Mouse (Mus musculus): ENCODE data around the gene Abat. TPM values are rescaled to one million over a fixed set of nuclear protein-coding genes. Genes with fewer than 3 reads are reported as not detected.
A peak's percentile ranks its signal among the peaks of the same experiment; 100 is the strongest.

Gene Abat
- total and polyA plus RNA-seq, 2 experiments = 150 to 168 TPM

DNA sequence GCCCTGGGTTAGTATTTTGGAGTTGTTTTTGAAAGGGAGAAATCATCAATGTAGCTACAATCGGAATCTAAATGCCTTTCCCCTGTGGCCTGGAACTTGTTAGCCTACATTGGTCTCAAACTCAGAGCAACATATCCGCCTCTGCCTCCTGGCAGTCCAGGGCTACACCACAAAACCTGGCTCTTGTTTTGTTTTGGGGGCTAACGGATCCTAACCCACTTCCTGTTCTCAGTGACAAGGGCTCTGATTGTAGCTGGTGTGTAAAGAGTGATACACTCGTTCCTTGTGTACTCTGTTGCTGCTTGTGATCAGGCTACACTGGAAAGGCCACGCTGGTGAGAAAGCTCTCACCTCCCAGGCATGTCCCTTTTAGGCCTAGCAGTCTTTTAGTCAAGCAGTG is 118.2 kb downstream of the Abat start:
- Histone ChIP-seq H3K27me3 (ENCODE audit: control insufficient read depth, insufficient read depth, low read length) (no peaks in the 10 kb centered on the region), H3K4me3 (ENCODE audit: insufficient read depth, low read depth, low read length) (no peak overlapping the region), H3K27ac (replicated peaks; ENCODE audit: insufficient read depth, low read depth, low read length) (no peak overlapping the region), H3K36me3 (ENCODE audit: control insufficient read depth, insufficient read depth, low read length) (no peaks in the 10 kb centered on the region; the same call in 1 of the 2 replicates), H3K79me2 (ENCODE audit: control insufficient read depth, insufficient read depth, low read length) (peaks cover 13% of the 10 kb centered on the region), H3K4me1 (ENCODE audit: control insufficient read depth, insufficient read depth, low read length) (peaks cover 4% of the 10 kb centered on the region; the same call in 1 of the 2 replicates), H3K9ac (ENCODE audit: low read depth, low read length) (no peak overlapping the region)
- TF ChIP-seq CTCF (IDR thresholded peaks at IDR 0.05; ENCODE audit: low read depth, low read length) (no peak), POLR2A (IDR thresholded peaks at IDR 0.05; ENCODE audit: extremely low read depth, insufficient read depth, low read length) (no peak)
- no peak for DNase-seq (ENCODE audit: extremely low read depth, low read depth, low spot score)
- 88% methylated on average over 5 of the region's 5 CpGs for WGBS

DNA sequence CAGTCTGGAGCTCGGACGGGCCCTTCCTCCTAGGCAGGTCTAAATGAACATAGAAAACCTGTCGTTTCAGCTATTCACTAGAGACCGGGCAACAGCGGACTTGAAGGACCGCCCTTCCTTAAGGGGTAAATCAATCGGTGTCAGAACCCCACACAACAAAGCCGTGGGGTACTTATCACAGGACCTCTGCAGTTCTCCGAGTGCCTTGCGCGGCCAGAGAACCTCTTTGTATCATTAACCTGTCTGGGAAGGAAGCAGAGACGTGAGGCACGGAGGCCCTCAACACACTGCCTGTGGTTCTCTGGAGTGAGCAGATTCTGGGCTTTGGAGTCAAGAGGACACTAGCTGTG is 123.6 kb downstream of the Abat start:
- Histone ChIP-seq H3K4me1 (ENCODE audit: control insufficient read depth, insufficient read depth, low read length) (peaks cover 11% of the 10 kb centered on the region), H3K27ac (replicated peaks; ENCODE audit: insufficient read depth, low read depth, low read length) (peak overlapping the region; percentile 87)
- TF ChIP-seq POLR2A (IDR thresholded peaks at IDR 0.05; ENCODE audit: extremely low read depth, insufficient read depth, low read length) (no peak), CTCF (IDR thresholded peaks at IDR 0.05; ENCODE audit: low read depth, low read length) (no peak)

DNA sequence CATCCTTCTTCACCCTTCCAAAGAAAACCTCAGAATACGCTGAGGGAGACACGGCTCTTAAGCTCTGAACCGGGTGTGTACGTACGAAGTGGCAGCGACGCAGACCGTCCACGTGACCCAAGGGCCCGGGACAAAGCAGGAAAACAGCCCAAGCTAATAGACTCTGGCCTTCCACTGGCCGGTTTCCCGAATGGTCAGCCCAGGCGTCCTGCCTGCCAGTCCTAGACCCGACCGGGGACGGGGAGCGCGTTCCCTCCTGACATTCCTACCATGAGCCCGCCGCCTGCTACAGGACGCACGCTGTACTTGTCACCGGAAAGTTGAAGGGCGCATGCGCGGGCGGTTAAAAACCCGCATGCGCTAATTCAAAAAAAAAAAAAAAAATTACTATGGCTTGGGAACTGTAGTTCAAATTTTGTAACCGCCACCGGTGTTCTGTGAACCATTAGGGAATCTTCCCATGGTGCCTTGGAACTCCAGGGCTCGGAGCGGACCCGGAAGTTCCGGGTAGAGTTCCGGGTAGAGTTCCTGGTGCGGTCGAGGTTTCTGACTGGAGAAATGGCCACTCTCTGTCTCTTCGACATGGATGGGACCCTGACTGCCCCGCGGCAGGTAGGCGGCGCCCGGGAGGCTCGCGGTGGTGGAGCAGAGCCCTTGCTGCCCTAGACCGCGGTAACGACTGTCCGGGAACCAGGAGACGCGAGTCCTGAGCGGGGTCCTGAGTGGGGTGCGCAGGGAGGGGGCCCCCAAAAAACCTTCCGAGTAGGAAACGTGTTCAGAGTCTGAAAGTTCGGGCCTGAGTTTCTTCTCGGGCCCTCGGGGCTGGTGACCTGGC is 124.2 kb downstream of the Abat start, which contains the start of the genes Pmm2 and Tmem186:
Gene Pmm2 (plus strand): TSS at position 458 of the 835 bp plus-strand sequence.
Gene Tmem186 (minus strand): TSS at position 496 of the 835 bp plus-strand sequence.
- TF ChIP-seq POLR2A (IDR thresholded peaks at IDR 0.05; ENCODE audit: extremely low read depth, insufficient read depth, low read length) (peak; percentile 44; the same call in 1 of the 2 replicates), CTCF (IDR thresholded peaks at IDR 0.05; ENCODE audit: low read depth, low read length) (no peak)
- peaks cover 11% of the 10 kb centered on the region for H3K4me1 ChIP-seq (ENCODE audit: control insufficient read depth, insufficient read depth, low read length)
- no peaks in the 10 kb centered on the region for H3K27me3 ChIP-seq (ENCODE audit: control insufficient read depth, insufficient read depth, low read length)
- peak within 1 kb of the TSS; percentile 95 for H3K9ac ChIP-seq (ENCODE audit: low read depth, low read length)
- peak within 1 kb of the TSS; percentile 93 for H3K4me3 ChIP-seq (ENCODE audit: insufficient read depth, low read depth, low read length)
- DNase-seq (ENCODE audit: extremely low read depth, low read depth, low spot score) = peak; percentile 92
- peak within 1 kb of the TSS; percentile 87 for H3K27ac ChIP-seq (replicated peaks; ENCODE audit: insufficient read depth, low read depth, low read length)
- H3K36me3 ChIP-seq (ENCODE audit: control insufficient read depth, insufficient read depth, low read length) = no peaks in the 10 kb centered on the region; the same call in none of the 2 replicates
- WGBS = under 1% methylated on average over 59 of the region's 59 CpGs
- H3K79me2 ChIP-seq (ENCODE audit: control insufficient read depth, insufficient read depth, low read length) = peaks cover 20% of the 10 kb centered on the region

More for the DNA sequence above, 123.6 kb downstream of the Abat start:
- no peaks in the 10 kb centered on the region; the same call in 1 of the 2 replicates for H3K36me3 ChIP-seq (ENCODE audit: control insufficient read depth, insufficient read depth, low read length)
- under 1% methylated on average over 13 of the region's 13 CpGs for WGBS
- peak overlapping the region; percentile 95 for H3K9ac ChIP-seq (ENCODE audit: low read depth, low read length)
- H3K4me3 ChIP-seq (ENCODE audit: insufficient read depth, low read depth, low read length) = peak overlapping the region; percentile 93
- no peak for DNase-seq (ENCODE audit: extremely low read depth, low read depth, low spot score)
- peaks cover 20% of the 10 kb centered on the region for H3K79me2 ChIP-seq (ENCODE audit: control insufficient read depth, insufficient read depth, low read length)
- no peaks in the 10 kb centered on the region for H3K27me3 ChIP-seq (ENCODE audit: control insufficient read depth, insufficient read depth, low read length)

DNA sequence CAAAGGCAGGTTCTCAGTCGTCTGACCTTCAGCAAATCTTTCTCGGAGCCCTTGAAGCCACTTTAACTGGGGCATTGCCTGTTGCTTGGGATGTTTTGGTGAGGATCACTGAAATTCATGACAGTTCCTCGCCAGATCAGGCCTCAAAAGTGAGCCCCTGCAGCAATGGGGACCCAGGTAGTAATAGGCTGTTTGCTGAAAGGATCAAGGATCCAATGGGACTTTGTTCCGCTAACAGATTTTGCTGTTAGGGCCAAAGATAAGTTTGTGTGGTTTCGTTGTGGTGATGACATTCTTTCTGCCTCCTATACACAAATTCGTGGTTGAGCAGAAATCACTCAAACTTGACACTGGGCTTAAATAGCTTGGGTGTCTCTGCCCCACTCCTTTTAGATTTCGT is 124.9 kb downstream of the Abat start:
- H3K79me2 ChIP-seq (ENCODE audit: control insufficient read depth, insufficient read depth, low read length) = peaks cover 20% of the 10 kb centered on the region
- WGBS = 10% methylated on average over 7 of the region's 7 CpGs
- peaks cover 11% of the 10 kb centered on the region for H3K4me1 ChIP-seq (ENCODE audit: control insufficient read depth, insufficient read depth, low read length)
- H3K27me3 ChIP-seq (ENCODE audit: control insufficient read depth, insufficient read depth, low read length) = no peaks in the 10 kb centered on the region
- peak overlapping the region; percentile 95 for H3K9ac ChIP-seq (ENCODE audit: low read depth, low read length)
- H3K27ac ChIP-seq (replicated peaks; ENCODE audit: insufficient read depth, low read depth, low read length) = peak overlapping the region; percentile 87
- H3K36me3 ChIP-seq (ENCODE audit: control insufficient read depth, insufficient read depth, low read length) = peaks cover 3% of the 10 kb centered on the region
- peak; percentile 87 for DNase-seq (ENCODE audit: extremely low read depth, low read depth, low spot score)
- TF ChIP-seq POLR2A (IDR thresholded peaks at IDR 0.05; ENCODE audit: extremely low read depth, insufficient read depth, low read length) = no peak
- no peak for TF ChIP-seq CTCF (IDR thresholded peaks at IDR 0.05; ENCODE audit: low read depth, low read length)
- peak overlapping the region; percentile 89 for H3K4me3 ChIP-seq (ENCODE audit: insufficient read depth, low read depth, low read length)

DNA sequence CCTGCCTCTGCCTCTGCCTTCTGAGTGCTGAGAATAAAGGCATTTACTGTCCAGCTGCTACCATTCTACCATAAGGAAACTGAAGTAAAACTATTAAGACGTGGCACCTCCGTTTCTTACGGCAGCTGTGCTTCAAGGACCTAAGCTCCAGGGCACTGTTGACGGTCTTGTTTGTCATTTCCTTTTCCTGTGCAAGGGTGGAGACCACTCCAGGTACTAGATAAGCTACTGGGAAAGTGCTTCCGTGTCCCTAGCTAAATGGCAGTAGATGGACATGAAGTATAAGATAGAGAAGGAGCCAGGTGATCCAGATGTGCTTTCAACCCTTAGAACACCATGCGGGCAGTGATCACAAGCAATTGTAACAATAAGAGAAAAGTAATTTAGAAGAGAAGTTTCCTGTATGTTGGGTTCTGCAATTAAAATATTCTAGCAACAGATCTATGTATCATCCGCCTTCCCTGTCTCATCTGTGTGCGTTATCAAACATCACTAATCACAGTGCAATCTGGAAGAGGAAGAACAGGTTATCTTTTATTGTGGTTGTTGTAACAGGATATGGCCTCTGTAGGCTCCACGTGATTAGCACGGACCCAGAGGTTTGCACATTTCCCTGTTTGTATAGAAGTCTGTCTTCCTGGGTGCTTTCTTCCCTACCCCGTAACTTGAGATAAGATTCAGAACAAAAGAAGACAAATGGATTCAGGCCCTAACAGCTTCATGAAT is 126.4 kb downstream of the Abat start:
- Histone ChIP-seq H3K9ac (ENCODE audit: low read depth, low read length) (no peak overlapping the region), H3K27ac (replicated peaks; ENCODE audit: insufficient read depth, low read depth, low read length) (no peak overlapping the region), H3K79me2 (ENCODE audit: control insufficient read depth, insufficient read depth, low read length) (peaks cover 20% of the 10 kb centered on the region), H3K27me3 (ENCODE audit: control insufficient read depth, insufficient read depth, low read length) (no peaks in the 10 kb centered on the region), H3K36me3 (ENCODE audit: control insufficient read depth, insufficient read depth, low read length) (peaks cover 14% of the 10 kb centered on the region), H3K4me1 (ENCODE audit: control insufficient read depth, insufficient read depth, low read length) (peaks cover 11% of the 10 kb centered on the region), H3K4me3 (ENCODE audit: insufficient read depth, low read depth, low read length) (no peak overlapping the region)
- WGBS = 74% methylated on average over 11 of the region's 11 CpGs
- TF ChIP-seq POLR2A (IDR thresholded peaks at IDR 0.05; ENCODE audit: extremely low read depth, insufficient read depth, low read length) (no peak), CTCF (IDR thresholded peaks at IDR 0.05; ENCODE audit: low read depth, low read length) (no peak)
- no peak for DNase-seq (ENCODE audit: extremely low read depth, low read depth, low spot score)

Measured in liver, adult 2 months (tissue).